Mouse (Mus musculus) hindbrain, embryonic 12.5 days (tissue): ENCODE measurements around the gene Actg1. TPM values are rescaled to one million over a fixed set of nuclear protein-coding genes. Genes with fewer than 3 reads are reported as not detected.
"Not testable (repeated sequence)": the region's sequence is repeated elsewhere in the genome, so short reads cannot be mapped to it uniquely, and the experiment has no call there.

Experiments
- ATAC-seq: fragments of 200-750 bp; cut with Nextera tagmentation; 2 replicates; pipeline ENCODE4 v1.8.0; 2017; ENCODE audit warnings: moderate TSS enrichment; ENCODE audit not compliant: low FRiP score
- H3K27ac ChIP-seq: fragments of 300-500 bp; sonication (generic); 2 replicates; pipeline ENCODE4 v1.5.1; 2016; ENCODE audit warnings: mild to moderate bottlenecking
- H3K27me3 ChIP-seq: fragments of 300-500 bp; sonication (generic); 2 replicates; pipeline ENCODE4 v1.6.1; 2016; ENCODE audit warnings: mild to moderate bottlenecking
- H3K36me3 ChIP-seq: fragments of 300-500 bp; sonication (generic); 2 replicates; pipeline ENCODE4 v1.6.1; 2016; ENCODE audit warnings: mild to moderate bottlenecking
- H3K4me1 ChIP-seq: fragments of 300-500 bp; sonication (generic); 2 replicates; pipeline ENCODE4 v1.6.1; 2016
- H3K4me2 ChIP-seq: fragments of 300-500 bp; sonication (generic); replicated peaks from 2 replicates; pipeline ENCODE4 v1.6.1; 2016; ENCODE audit warnings: mild to moderate bottlenecking
- H3K4me3 ChIP-seq: fragments of 300-500 bp; sonication (generic); 2 replicates; pipeline ENCODE4 v1.5.1; 2016; ENCODE audit warnings: mild to moderate bottlenecking
- H3K9ac ChIP-seq: fragments of 300-500 bp; sonication (generic); 2 replicates; pipeline ENCODE4 v1.6.1; 2016; ENCODE audit warnings: mild to moderate bottlenecking, moderate library complexity
- H3K9me3 ChIP-seq: fragments of 300-500 bp; sonication (generic); replicated peaks from 2 replicates; pipeline ENCODE4 v1.6.1; 2016; ENCODE audit warnings: mild to moderate bottlenecking
- WGBS: fragments of 180-500 bp; shearing (Covaris S2); methylation state at CpG from one replicate; pipeline ENCODE4 v1.1.7; 2016; 5-methylcytosine and 5-hydroxymethylcytosine counted together
- polyA plus RNA-seq: library from polyadenylated mRNA; unstranded; fragments of >200 nt; fragmentation: Nextera tagmentation; extraction: Ambion mirVana; gene quantifications from 2 replicates; pipeline ENCODE4 v1.2.1, GENCODE M21; 2016

The Actg1 gene
- polyA plus RNA-seq, 1 experiment from 2014 or later, result 3,608 TPM

DNA sequence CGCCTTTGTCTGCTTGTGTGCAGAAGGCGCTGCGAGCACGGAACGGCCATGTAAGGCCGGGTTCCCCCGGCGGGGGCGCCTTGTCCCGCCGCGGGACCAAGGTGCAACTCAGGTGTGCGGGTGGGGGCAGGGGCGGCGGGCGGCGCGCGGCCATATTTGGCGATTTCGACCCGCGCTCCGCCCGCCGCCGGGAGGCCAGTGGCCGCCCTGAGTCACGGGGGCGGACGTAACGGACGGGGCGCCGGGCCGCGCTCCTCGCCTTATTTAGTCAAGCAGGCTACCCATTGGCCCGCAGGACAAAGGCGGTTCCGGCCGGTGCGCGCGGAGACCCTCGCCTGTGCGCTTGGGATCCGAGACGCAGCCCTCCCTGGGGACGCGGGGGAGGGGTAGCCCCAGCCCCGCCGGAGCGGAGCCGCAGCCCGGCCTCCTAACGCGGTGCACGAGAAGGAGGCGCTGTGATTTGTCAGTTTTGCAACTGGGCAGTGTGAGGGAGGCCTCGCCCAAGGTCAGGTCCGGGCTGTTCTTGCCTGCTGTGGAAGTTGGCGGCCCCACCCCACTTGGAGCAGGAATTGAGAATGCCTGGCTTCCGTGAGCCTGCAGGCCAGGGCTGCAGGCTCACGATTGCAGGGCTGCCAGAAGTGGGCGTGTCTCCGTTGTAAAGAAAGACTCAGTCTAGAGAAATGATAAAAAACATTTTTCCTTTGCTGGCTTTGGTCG is 1.8 kb upstream of the Actg1 start:
- Histone ChIP-seq H3K4me1 (peaks cover 54% of the 10 kb centered on the region), H3K9ac (peak overlapping the region; percentile 100), H3K27ac (peak overlapping the region; percentile 100), H3K4me3 (peak overlapping the region; percentile 100), H3K4me2 (peak overlapping the region; percentile 92), H3K9me3 (no peaks in the 10 kb centered on the region), H3K27me3 (no peaks in the 10 kb centered on the region), H3K36me3 (peaks cover 12% of the 10 kb centered on the region)
- peak; percentile 67 for ATAC-seq
- WGBS, result under 1% methylated on average over 62 of the region's 68 CpGs

DNA sequence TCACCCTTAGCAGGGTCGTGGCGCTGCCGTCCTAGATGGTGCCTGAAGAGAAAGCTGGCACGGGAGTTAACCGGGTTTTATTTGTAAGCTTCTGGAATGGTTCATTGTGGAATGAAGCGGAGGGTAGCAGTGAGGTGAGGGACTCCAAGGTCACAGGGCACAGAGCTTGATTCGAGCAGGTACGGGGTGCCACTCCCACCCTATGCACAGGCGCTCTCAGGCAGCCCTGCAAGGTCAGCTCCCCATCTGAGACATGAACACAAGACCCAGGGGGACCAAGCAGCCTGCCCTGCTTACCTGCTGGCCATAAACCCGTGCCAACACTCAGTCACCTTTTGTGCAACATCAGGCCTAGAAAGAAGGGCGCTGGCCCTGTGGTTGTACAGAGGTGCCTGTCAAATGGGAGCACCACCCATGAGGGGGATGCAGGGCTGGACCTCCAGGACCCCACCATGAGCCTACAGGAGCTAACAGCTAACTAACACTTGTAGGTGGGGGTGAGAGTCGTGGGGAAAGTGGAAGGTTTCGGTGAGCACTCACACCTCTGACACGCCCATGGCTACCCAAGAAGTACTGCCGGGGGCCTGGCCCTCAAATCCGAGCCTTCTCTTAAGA is 1.1 kb upstream of the Actg1 start:
- Histone ChIP-seq H3K36me3 (peaks cover 18% of the 10 kb centered on the region), H3K27me3 (no peaks in the 10 kb centered on the region), H3K9me3 (no peaks in the 10 kb centered on the region), H3K4me1 (peaks cover 56% of the 10 kb centered on the region), H3K9ac (peak overlapping the region; percentile 100), H3K4me2 (peak overlapping the region; percentile 92), H3K27ac (peak overlapping the region; percentile 100), H3K4me3 (peak overlapping the region; percentile 100)
- peak; percentile 8; the same call in 1 of the 2 replicates for ATAC-seq
- 2% methylated on average over 16 of the region's 16 CpGs for WGBS

DNA sequence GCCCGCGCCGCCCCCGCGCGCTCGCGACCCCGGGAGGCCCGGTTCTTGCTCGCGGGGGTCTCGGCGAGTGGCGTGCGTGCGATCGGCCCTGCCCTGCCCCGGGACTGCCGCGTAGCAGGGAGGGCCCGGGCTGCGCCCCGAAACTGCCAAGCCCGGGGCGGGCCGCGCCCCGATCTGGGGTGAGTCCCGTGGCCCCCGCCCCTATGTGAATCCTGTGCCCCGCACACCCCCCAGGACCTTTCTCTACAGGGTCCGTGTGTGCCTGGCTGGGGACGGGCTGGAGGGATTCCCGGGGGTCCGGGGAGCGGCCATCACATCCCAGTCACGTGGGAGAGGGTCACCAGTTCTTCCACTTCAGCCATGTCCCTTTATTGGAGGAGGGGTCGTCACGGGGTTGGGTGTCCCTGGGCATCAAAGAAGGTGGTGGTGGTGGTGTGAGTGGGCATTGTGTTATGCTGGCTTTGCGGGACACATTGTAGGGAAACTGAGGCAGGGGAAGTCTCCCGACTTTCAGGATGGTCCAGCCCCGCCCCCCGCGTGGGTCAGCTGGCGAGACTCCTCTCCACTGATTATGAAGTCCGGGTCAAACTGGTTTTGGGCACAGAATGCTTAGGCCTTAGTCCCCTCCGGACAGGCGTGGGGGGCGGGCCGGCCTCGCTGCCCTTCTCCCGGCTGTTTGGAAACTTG is 485 bp upstream of the Actg1 start:
- Histone ChIP-seq H3K9me3 (no peaks in the 10 kb centered on the region), H3K27me3 (no peaks in the 10 kb centered on the region), H3K4me3 (peak overlapping the region; percentile 100), H3K36me3 (peaks cover 18% of the 10 kb centered on the region), H3K4me1 (peaks cover 54% of the 10 kb centered on the region), H3K9ac (peak overlapping the region; percentile 100), H3K4me2 (peak overlapping the region; percentile 92), H3K27ac (peak overlapping the region; percentile 100)
- ATAC-seq, result peak; percentile 46
- WGBS, result under 1% methylated on average over 53 of the region's 53 CpGs

DNA sequence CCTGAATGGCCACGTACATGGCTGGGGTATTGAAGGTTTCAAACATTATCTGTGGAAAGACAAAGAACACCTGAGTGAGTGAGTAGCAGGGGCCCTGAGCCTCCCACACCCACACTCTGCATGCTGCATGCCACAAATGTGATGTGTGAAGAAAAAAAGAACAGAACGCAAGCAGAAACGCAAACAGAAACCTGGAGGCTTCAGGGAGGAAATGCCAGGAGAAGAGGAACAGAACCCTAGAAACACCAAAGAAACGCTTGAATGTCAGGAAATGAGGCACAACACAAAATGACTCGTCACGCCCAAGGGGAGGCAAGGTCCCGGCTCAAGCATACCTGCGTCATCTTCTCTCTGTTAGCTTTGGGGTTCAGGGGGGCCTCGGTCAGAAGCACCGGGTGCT is 1.0 kb downstream of the Actg1 start:
- no peaks in the 10 kb centered on the region for H3K9me3 ChIP-seq
- 7% methylated on average over 10 of the region's 10 CpGs for WGBS
- H3K36me3 ChIP-seq, result peaks cover 18% of the 10 kb centered on the region
- no peak for ATAC-seq
- H3K9ac ChIP-seq, result peak overlapping the region; percentile 100
- H3K4me1 ChIP-seq, result peaks cover 40% of the 10 kb centered on the region
- peak overlapping the region; percentile 100 for H3K4me3 ChIP-seq
- H3K4me2 ChIP-seq, result peak overlapping the region; percentile 92
- H3K27me3 ChIP-seq, result no peaks in the 10 kb centered on the region
- H3K27ac ChIP-seq, result peak overlapping the region; percentile 100

DNA sequence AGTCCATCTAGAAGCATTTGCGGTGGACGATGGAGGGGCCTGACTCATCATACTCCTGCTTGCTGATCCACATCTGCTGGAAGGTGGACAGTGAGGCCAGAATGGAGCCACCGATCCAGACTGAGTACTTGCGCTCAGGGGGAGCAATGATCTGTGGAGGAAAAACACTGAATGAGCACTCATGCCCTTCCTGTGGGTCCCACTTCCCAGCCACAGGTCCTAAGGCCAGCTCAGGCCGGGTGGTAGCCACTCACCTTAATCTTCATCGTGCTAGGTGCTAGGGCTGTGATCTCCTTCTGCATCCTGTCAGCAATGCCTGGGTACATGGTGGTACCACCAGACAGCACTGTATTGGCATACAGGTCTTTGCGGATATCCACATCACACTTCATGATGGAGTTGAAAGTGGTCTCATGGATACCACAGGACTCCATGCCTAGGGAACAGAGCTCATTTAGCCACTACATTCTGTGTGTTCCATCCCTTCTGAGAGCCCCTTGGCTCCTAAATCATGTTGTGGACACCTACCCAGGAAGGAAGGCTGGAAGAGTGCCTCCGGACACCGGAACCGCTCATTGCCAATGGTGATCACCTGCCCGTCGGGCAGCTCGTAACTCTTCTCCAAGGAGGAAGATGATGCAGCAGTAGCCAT is 1.8 kb downstream of the Actg1 start:
- not testable (repeated sequence) for H3K9me3 ChIP-seq, H3K27ac ChIP-seq, ATAC-seq, H3K27me3 ChIP-seq
- H3K9ac ChIP-seq, result peak overlapping the region; percentile 72
- H3K4me2 ChIP-seq, result peak overlapping the region; percentile 72
- H3K4me3 ChIP-seq, result peak overlapping the region; percentile 47
- peaks cover 33% of the 10 kb centered on the region for H3K4me1 ChIP-seq
- WGBS, result 63% methylated on average over 11 of the region's 13 CpGs
- H3K36me3 ChIP-seq, result peaks cover 18% of the 10 kb centered on the region

DNA sequence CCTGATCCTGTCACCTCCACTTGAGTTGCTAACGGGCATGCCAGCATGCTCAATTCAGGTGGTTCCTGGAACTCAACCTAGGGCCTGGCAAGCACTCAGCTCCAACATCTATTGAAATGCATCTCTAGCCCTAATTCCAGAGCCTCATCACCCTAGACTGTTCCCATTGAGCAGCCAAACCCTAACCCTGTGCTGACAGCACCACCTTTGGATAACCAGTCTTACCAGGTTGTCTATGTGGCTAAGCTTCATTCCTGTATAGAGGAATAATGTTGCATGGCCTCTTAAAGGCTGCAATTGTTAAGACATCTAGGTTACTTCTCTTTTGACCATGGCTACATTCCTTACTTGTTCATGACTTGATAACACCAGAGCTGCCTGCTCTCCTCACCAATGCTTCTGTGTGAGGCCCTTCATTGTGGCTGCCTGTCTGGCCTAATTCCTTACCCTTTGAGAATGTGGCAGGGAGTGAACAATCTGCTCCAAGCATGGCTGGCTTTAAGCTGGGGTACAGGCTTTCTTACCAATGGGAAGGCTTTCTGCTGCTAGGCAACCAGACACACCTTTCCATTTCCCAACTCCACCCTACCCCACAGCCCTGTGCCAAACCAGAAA is 3.2 kb downstream of the Actg1 start:
- Histone ChIP-seq H3K4me3 (peak overlapping the region; percentile 28), H3K4me2 (peak overlapping the region; percentile 56), H3K4me1 (peaks cover 20% of the 10 kb centered on the region), H3K9me3 (0 out of 2 replicates have a peak, but pooled peaks cover 3% of the 10 kb centered on the region), H3K27ac (peak overlapping the region; percentile 44), H3K36me3 (peaks cover 18% of the 10 kb centered on the region), H3K27me3 (no peaks in the 10 kb centered on the region), H3K9ac (peak overlapping the region; percentile 45)
- ATAC-seq, result no peak
- WGBS, result 34% methylated on average over 1 of the region's 1 CpGs

DNA sequence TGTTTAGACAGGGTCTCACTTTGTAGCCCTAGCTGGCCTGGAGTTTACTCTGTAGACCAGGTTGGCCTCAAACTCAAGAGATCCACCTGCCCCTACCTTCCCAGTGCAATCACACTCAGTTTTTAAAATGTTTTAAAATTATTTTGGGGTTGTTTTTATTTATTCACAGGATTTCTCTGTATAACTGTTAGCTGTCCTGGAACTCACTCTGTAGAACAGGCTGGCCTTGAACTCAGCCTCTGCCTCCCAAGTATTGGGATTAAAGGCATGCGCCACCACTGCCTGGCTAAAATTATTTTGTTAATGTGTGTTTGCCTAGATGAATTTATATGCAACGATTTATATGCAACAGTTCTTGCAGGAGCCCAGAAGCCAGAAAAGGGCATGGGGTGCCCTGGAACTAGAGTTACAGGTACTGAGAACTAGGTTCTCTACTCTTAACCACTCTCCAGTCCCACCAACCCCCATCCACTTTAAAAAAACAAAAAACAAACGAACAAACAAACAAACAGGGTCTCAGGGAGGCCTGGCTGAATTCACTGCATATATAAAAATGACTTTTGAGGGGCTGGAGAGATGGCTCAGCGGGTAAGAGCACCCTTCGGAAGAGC is 3.9 kb downstream of the Actg1 start:
- H3K4me2 ChIP-seq, result peak overlapping the region; percentile 56

DNA sequence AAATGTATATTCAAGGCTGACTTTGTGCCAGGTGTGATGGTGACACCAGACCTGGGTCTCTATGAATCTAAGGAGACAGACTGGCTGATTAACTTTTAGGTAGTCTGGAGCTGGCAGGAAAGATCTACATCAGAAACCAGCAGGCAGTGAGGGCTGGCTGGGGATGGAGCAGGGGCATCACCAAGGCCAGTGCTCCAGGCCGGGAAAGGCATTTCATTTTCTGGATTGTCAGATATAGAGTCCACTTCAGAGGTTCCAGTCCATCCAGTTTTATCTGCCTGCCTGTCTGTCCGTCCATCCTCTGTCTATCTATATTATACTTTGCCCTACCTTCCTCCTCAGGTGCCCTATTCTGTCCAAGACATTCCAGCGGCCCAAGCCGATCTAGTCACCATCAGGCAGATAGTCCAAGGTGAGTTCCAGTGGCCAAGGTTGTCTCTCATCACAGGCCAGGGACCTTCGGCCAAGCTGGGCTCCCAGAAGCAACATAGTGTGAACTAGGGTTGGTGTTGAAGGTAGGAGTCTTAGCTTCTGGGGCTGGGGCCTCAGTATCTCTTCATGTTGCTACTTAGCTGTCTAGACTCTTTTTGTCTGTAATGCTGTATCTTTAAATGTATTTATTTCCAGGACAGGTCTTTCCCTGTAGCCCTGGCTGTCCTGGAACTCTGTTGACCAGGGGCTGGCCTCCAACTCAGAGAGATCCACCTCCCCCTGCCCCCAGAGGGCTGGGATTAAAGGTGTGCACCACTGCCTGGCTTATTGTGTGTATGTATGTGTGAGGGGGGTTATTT is 4.6 kb downstream of the Actg1 start:
- Histone ChIP-seq H3K27me3 (no peaks in the 10 kb centered on the region), H3K36me3 (peaks cover 18% of the 10 kb centered on the region), H3K9me3 (0 out of 2 replicates have a peak, but pooled peaks cover 3% of the 10 kb centered on the region), H3K4me2 (no peak overlapping the region), H3K4me1 (peaks cover 10% of the 10 kb centered on the region), H3K27ac (peak overlapping the region; percentile 55), H3K4me3 (no peak overlapping the region), H3K9ac (no peak overlapping the region)
- no peak for ATAC-seq
- WGBS, result 82% methylated on average over 5 of the region's 5 CpGs

More for the DNA sequence above, 3.9 kb downstream of the Actg1 start:
- no peak for ATAC-seq
- Histone ChIP-seq H3K4me1 (peaks cover 14% of the 10 kb centered on the region), H3K4me3 (no peak overlapping the region), H3K9ac (no peak overlapping the region), H3K27me3 (no peaks in the 10 kb centered on the region), H3K27ac (peak overlapping the region; percentile 55), H3K9me3 (0 out of 2 replicates have a peak, but pooled peaks cover 3% of the 10 kb centered on the region), H3K36me3 (peaks cover 18% of the 10 kb centered on the region)
- WGBS, result 70% methylated on average over 5 of the region's 5 CpGs

DNA sequence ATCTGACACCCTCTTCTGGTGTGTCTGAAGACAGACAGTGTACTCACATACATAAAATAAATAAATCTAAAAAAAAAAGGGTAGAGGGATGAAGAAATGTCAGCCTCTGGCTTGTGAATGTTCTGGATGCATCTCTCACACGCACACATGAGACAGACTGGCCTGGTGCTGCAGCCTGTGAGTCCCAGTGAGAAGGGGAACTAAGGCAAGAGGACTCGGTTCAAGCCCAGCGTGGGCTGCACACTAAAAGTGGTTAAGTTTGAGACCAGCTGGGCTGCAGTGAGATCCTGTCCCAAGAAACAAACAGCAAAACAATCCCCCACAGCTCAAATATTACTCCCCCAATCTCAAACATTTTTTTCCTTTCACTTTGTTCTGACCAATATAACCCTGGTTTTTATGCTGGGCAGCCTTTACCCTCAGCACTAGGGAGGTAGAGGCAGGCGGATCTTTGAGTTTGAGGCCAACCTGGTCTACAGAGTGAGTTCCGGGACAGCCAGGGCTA is 5.6 kb downstream of the Actg1 start:
- Histone ChIP-seq H3K4me3 (no peak overlapping the region), H3K27ac (no peak overlapping the region), H3K27me3 (no peaks in the 10 kb centered on the region), H3K9me3 (0 out of 2 replicates have a peak, but pooled peaks cover 3% of the 10 kb centered on the region), H3K4me2 (no peak overlapping the region), H3K9ac (no peak overlapping the region), H3K36me3 (peaks cover 18% of the 10 kb centered on the region), H3K4me1 (peaks cover 10% of the 10 kb centered on the region)
- 88% methylated on average over 5 of the region's 5 CpGs for whole genome bisulfite sequencing
- ATAC-seq, result no peak

DNA sequence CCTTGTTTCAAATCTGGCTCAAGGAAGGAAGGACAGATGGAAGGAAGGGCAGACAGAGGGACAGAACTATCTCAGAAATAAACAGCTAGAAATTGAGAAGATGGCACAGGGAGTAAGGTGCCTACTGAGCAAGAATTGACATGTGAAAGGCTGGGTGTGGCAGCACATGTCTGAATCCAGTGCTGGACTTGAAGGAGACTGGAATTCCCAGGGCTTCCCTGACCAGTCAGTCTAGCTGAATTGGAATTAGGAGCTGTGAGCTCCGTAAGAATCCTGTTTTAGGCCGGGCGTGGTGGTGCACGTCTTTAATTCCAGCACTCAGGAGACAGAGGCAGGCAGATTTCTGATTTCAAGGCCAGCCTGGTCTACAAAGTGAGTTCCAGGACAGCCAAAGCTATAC is 6.7 kb downstream of the Actg1 start:
- no peak overlapping the region for H3K27ac ChIP-seq
- H3K4me2 ChIP-seq, result no peak overlapping the region
- 88% methylated on average over 4 of the region's 4 CpGs for WGBS
- no peak overlapping the region for H3K9ac ChIP-seq
- H3K36me3 ChIP-seq, result peaks cover 13% of the 10 kb centered on the region
- H3K4me1 ChIP-seq, result peaks cover 10% of the 10 kb centered on the region
- H3K4me3 ChIP-seq, result no peak overlapping the region
- ATAC-seq, result no peak
- H3K9me3 ChIP-seq, result 0 out of 2 replicates have a peak, but pooled peaks cover 6% of the 10 kb centered on the region
- no peaks in the 10 kb centered on the region for H3K27me3 ChIP-seq
